Mouse (Mus musculus) E14TG2a.4 (cell line): ENCODE results near the gene Frmpd2.

Experiments
- CTCF ChIP-seq: conservative IDR thresholded peaks from 2 replicates; pipeline ENCODE4 v1.5.1; 2014; ENCODE audit warnings: low read length
- NANOG ChIP-seq: IDR thresholded peaks from 2 replicates; pipeline ENCODE4 v1.6.1; 2014; ENCODE audit warnings: borderline replicate concordance, low read length, mixed read lengths
- POU5F1 ChIP-seq: IDR thresholded peaks from 2 replicates; pipeline ENCODE4 v1.6.1; 2014; ENCODE audit warnings: low read length, borderline replicate concordance

GRCm38 (mm10) chr14:33450331-33450730 lies 21.2 kb upstream of the Frmpd2 start:
- TF ChIP-seq CTCF (no peak), NANOG (no peak), POU5F1 (no peak)
